Mouse (Mus musculus): ENCODE measurements around the gene Ccdc137. TPM values are rescaled to one million over a fixed set of nuclear protein-coding genes. Genes with fewer than 3 reads are reported as not detected.

Ccdc137 gene
- polyA plus RNA-seq, 1 experiment from 2014 or later: 20.2 TPM

DNA sequence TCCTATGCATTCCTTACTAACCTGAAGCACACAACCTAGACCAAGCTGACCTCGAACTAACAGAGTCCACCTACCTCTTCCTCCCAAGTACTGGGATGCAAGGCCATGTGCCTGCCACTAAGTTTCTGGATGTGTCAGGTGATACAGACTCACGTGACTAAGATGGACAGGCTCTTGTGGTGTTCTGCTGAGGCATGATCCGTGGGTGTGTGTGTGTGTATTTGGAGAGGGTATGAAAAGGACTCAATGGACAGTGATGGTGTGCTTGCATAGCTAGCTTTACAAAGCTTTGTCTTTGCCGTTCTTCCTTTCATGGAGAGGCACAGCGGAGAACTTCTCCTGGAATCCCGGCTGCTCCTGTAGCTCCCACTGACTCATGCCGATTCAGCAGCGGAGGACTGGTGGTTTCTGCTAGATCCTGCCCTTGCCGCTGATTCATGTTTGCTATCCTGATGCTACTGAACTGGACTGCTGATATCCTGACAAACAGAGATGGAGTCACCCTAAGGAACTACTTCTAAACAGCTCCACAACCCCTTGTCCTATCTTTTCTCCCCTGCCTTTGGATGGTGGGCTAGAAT is 50.5 kb downstream of the Ccdc137 start:
- Histone ChIP-seq H3K4me1 (ENCODE audit: control insufficient read depth in 2 of 2, insufficient read depth in 2 of 2, low read length in 2 of 2) (peaks cover 6 to 9% of the 10 kb centered on the region in 2 experiments; a peak in 3 of 4 replicates), H3K9ac (ENCODE audit: low read length) (no peak overlapping the region), H3K27ac (replicated peaks in 1 of 2; ENCODE audit: control insufficient read depth in 1 of 2, insufficient read depth in 1 of 2, low read depth in 2 of 2, low read length in 2 of 2) (no peak overlapping the region), H3K27me3 (ENCODE audit: control insufficient read depth, insufficient read depth, low read length) (no peaks in the 10 kb centered on the region), H3K4me3 (ENCODE audit: control insufficient read depth in 1 of 2, insufficient read depth in 1 of 2, low read depth in 1 of 2, low read length in 2 of 2) (no peak overlapping the region), H3K36me3 (ENCODE audit: control insufficient read depth, insufficient read depth, low read length) (no peaks in the 10 kb centered on the region), H3K4me2 (ENCODE audit: low read length) (no peak overlapping the region), H3K9me3 (ENCODE audit: control insufficient read depth, low read length) (no peaks in the 10 kb centered on the region)
- ATAC-seq (ENCODE audit: insufficient number of reproducible peaks, insufficient read depth, low FRiP score, low read depth): no peak
- WGBS: 77% methylated on average over 9 of the region's 9 CpGs

DNA sequence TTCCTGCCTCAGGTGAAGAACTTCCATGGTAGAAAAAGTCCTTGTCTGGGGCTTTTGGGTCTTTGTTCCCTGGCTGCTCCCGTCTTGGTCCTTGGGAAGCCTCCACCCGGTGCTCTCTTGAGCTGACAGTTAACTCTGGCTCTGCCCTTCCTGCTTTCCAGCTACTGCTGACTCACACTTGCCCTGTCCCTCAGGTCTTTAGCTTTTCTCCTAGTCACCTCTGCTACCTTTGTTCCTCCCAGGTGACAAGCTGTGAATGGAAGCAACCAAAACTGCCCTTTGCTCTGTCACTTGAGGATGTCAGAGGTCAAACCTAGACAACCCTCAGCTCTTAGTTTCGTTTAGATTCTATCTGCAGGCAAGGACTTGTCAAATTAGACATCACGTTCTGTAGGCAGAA is 52.0 kb downstream of the Ccdc137 start:
- peak overlapping the region; percentile 68; the same call in 1 of the 2 replicates for H3K4me2 ChIP-seq (ENCODE audit: low read length)
- no peak for ATAC-seq (ENCODE audit: insufficient number of reproducible peaks, insufficient read depth, low FRiP score, low read depth)
- peak overlapping the region in 1 of 2 experiments; percentile 21; a peak in 1 of 4 replicates for H3K27ac ChIP-seq (replicated peaks in 1 of 2; ENCODE audit: control insufficient read depth in 1 of 2, insufficient read depth in 1 of 2, low read depth in 2 of 2, low read length in 2 of 2)
- H3K27me3 ChIP-seq (ENCODE audit: control insufficient read depth, insufficient read depth, low read length): no peaks in the 10 kb centered on the region
- H3K4me1 ChIP-seq (ENCODE audit: control insufficient read depth in 2 of 2, insufficient read depth in 2 of 2, low read length in 2 of 2): peaks cover 6 to 9% of the 10 kb centered on the region in 2 experiments; a peak in 3 of 4 replicates
- no peak overlapping the region for H3K4me3 ChIP-seq (ENCODE audit: control insufficient read depth in 1 of 2, insufficient read depth in 1 of 2, low read depth in 1 of 2, low read length in 2 of 2)
- no peaks in the 10 kb centered on the region for H3K9me3 ChIP-seq (ENCODE audit: control insufficient read depth, low read length)
- 44% methylated on average over 4 of the region's 4 CpGs for WGBS
- H3K9ac ChIP-seq (ENCODE audit: low read length): no peak overlapping the region
- no peaks in the 10 kb centered on the region for H3K36me3 ChIP-seq (ENCODE audit: control insufficient read depth, insufficient read depth, low read length)

DNA sequence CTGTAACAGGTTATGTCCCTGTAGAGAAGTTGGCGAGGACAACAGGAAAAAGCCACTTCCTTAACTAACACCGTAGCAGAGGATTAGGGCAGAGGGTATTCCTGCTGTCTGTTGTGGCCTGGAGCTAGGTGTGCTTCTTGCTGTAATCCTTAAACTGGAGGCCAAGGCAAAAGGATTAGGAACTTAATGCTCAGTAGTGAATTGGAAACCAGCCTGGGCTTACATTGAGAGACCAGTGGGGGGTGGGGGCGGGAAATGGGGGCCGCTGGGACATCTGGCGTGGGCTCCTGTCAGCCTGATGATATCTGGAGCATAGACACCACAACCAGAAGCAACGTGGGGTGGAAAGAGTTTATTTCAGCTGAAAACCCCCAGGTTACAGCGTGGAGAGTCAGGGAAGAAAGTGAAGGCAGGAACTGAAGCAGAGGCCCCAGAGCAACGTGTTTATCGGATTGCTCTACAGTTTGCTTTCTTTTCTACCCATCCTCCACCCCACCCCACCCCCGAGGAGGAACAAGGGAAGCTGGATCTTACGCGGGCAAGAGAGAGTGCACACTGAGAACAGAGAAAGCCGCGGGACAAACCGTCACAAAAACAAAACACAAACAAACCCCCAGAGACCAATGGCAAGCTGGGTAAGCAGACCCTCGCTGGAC is 52.6 kb downstream of the Ccdc137 start:
- Histone ChIP-seq H3K9ac (ENCODE audit: low read length) (peak overlapping the region; percentile 71), H3K27ac (replicated peaks in 1 of 2; ENCODE audit: control insufficient read depth in 1 of 2, insufficient read depth in 1 of 2, low read depth in 2 of 2, low read length in 2 of 2) (peak overlapping the region; percentile 19 to 21; a peak in 3 of 4 replicates), H3K4me1 (ENCODE audit: control insufficient read depth in 2 of 2, insufficient read depth in 2 of 2, low read length in 2 of 2) (peaks cover 6 to 9% of the 10 kb centered on the region in 2 experiments; a peak in 3 of 4 replicates), H3K9me3 (ENCODE audit: control insufficient read depth, low read length) (no peaks in the 10 kb centered on the region), H3K4me3 (ENCODE audit: control insufficient read depth in 1 of 2, insufficient read depth in 1 of 2, low read depth in 1 of 2, low read length in 2 of 2) (peak overlapping the region; percentile 27 to 40; a peak in 3 of 4 replicates), H3K27me3 (ENCODE audit: control insufficient read depth, insufficient read depth, low read length) (no peaks in the 10 kb centered on the region), H3K36me3 (ENCODE audit: control insufficient read depth, insufficient read depth, low read length) (no peaks in the 10 kb centered on the region), H3K4me2 (ENCODE audit: low read length) (peak overlapping the region; percentile 68)
- 6% methylated on average over 16 of the region's 16 CpGs for WGBS
- ATAC-seq (ENCODE audit: insufficient number of reproducible peaks, insufficient read depth, low FRiP score, low read depth): no peak

GRCm38 (mm10) chr11:120512790-120513453 is 55.0 kb downstream of the Ccdc137 start:
- Histone ChIP-seq H3K27ac (replicated peaks in 1 of 2; ENCODE audit: control insufficient read depth in 1 of 2, insufficient read depth in 1 of 2, low read depth in 2 of 2, low read length in 2 of 2) (no peak overlapping the region), H3K9me3 (ENCODE audit: control insufficient read depth, low read length) (no peaks in the 10 kb centered on the region), H3K4me2 (ENCODE audit: low read length) (no peak overlapping the region), H3K4me1 (ENCODE audit: control insufficient read depth in 2 of 2, insufficient read depth in 2 of 2, low read length in 2 of 2) (peaks cover 6 to 9% of the 10 kb centered on the region in 2 experiments; a peak in 3 of 4 replicates), H3K9ac (ENCODE audit: low read length) (no peak overlapping the region), H3K27me3 (ENCODE audit: control insufficient read depth, insufficient read depth, low read length) (no peaks in the 10 kb centered on the region), H3K36me3 (ENCODE audit: control insufficient read depth, insufficient read depth, low read length) (no peaks in the 10 kb centered on the region), H3K4me3 (ENCODE audit: control insufficient read depth in 1 of 2, insufficient read depth in 1 of 2, low read depth in 1 of 2, low read length in 2 of 2) (no peak overlapping the region)
- 54% methylated on average over 6 of the region's 6 CpGs for WGBS
- ATAC-seq (ENCODE audit: insufficient number of reproducible peaks, insufficient read depth, low FRiP score, low read depth): no peak

Other genes with a start within 250 kb of the Ccdc137 start
- gene Bahcc1, start 225.2 kb upstream of the Ccdc137 start, polyA plus RNA-seq (2014; fragmentation: Nextera tagmentation; extraction: Ambion mirVana): 8.8 and 9.1 TPM in 2 replicates
- gene Actg1, start 109.6 kb upstream of the Ccdc137 start, polyA plus RNA-seq (2014; fragmentation: Nextera tagmentation; extraction: Ambion mirVana): 979 and 1,136 TPM in 2 replicates
- 0.62 and 1.1 TPM in 2 replicates for gene Fscn2, start 96.6 kb upstream of the Ccdc137 start, polyA plus RNA-seq (2014; fragmentation: Nextera tagmentation; extraction: Ambion mirVana)
- 30.6 and 32.8 TPM in 2 replicates for gene Faap100, start 79.4 kb upstream of the Ccdc137 start, polyA plus RNA-seq (2014; fragmentation: Nextera tagmentation; extraction: Ambion mirVana)
- gene Nploc4, start 20.4 kb upstream of the Ccdc137 start, polyA plus RNA-seq (2014; fragmentation: Nextera tagmentation; extraction: Ambion mirVana): 35.6 and 37.2 TPM in 2 replicates
- gene Tspan10, start 15.5 kb upstream of the Ccdc137 start, polyA plus RNA-seq (2014; fragmentation: Nextera tagmentation; extraction: Ambion mirVana): not detected in 2 replicates
- gene Pde6g, start 4.6 kb upstream of the Ccdc137 start, polyA plus RNA-seq (2014; fragmentation: Nextera tagmentation; extraction: Ambion mirVana): 0.23 TPM in 1 of 2 replicates, not detected in the other
- 24.9 and 26.0 TPM in 2 replicates for gene Oxld1, start within 50 bp of the Ccdc137 start, polyA plus RNA-seq (2014; fragmentation: Nextera tagmentation; extraction: Ambion mirVana)
- 40.0 and 44.4 TPM in 2 replicates for gene Arl16, start 9.5 kb downstream of the Ccdc137 start, polyA plus RNA-seq (2014; fragmentation: Nextera tagmentation; extraction: Ambion mirVana)
- gene Mrpl12, start 26.5 kb downstream of the Ccdc137 start, polyA plus RNA-seq (2014; fragmentation: Nextera tagmentation; extraction: Ambion mirVana): 225 and 239 TPM in 2 replicates
- 39.4 and 41.7 TPM in 2 replicates for gene Slc25a10, start 33.7 kb downstream of the Ccdc137 start, polyA plus RNA-seq (2014; fragmentation: Nextera tagmentation; extraction: Ambion mirVana)
- gene Gcgr, start 72.6 kb downstream of the Ccdc137 start, polyA plus RNA-seq (2014; fragmentation: Nextera tagmentation; extraction: Ambion mirVana): 2.3 and 2.5 TPM in 2 replicates
- gene Mcrip1, start 91.6 kb downstream of the Ccdc137 start, polyA plus RNA-seq (2014; fragmentation: Nextera tagmentation; extraction: Ambion mirVana): 153 and 158 TPM in 2 replicates
- not detected in 2 replicates for gene Ppp1r27, start 93.0 kb downstream of the Ccdc137 start, polyA plus RNA-seq (2014; fragmentation: Nextera tagmentation; extraction: Ambion mirVana)
- gene P4hb, start 115.1 kb downstream of the Ccdc137 start, polyA plus RNA-seq (2014; fragmentation: Nextera tagmentation; extraction: Ambion mirVana): 431 and 451 TPM in 2 replicates
- gene Arhgdia, start 123.5 kb downstream of the Ccdc137 start, polyA plus RNA-seq (2014; fragmentation: Nextera tagmentation; extraction: Ambion mirVana): 360 and 367 TPM in 2 replicates
- gene Alyref, start 140.2 kb downstream of the Ccdc137 start, polyA plus RNA-seq (2014; fragmentation: Nextera tagmentation; extraction: Ambion mirVana): 251 and 254 TPM in 2 replicates
- 223 and 251 TPM in 2 replicates for gene Anapc11, start 140.3 kb downstream of the Ccdc137 start, polyA plus RNA-seq (2014; fragmentation: Nextera tagmentation; extraction: Ambion mirVana)
- 17.5 and 18.9 TPM in 2 replicates for gene Npb, start 150.4 kb downstream of the Ccdc137 start, polyA plus RNA-seq (2014; fragmentation: Nextera tagmentation; extraction: Ambion mirVana)
- 72.0 and 73.2 TPM in 2 replicates for gene Pcyt2, start 159.8 kb downstream of the Ccdc137 start, polyA plus RNA-seq (2014; fragmentation: Nextera tagmentation; extraction: Ambion mirVana)
- gene Sirt7, start 167.1 kb downstream of the Ccdc137 start, polyA plus RNA-seq (2014; fragmentation: Nextera tagmentation; extraction: Ambion mirVana): 17.6 and 18.5 TPM in 2 replicates
- 16.6 and 18.1 TPM in 2 replicates for gene Mafg, start 175.5 kb downstream of the Ccdc137 start, polyA plus RNA-seq (2014; fragmentation: Nextera tagmentation; extraction: Ambion mirVana)
- gene Pycr1, start 185.7 kb downstream of the Ccdc137 start, polyA plus RNA-seq (2014; fragmentation: Nextera tagmentation; extraction: Ambion mirVana): 17.1 and 22.3 TPM in 2 replicates
- 19.4 and 19.5 TPM in 2 replicates for gene Myadml2, start 190.0 kb downstream of the Ccdc137 start, polyA plus RNA-seq (2014; fragmentation: Nextera tagmentation; extraction: Ambion mirVana)
- 1.1 and 1.6 TPM in 2 replicates for gene Notum, start 203.1 kb downstream of the Ccdc137 start, polyA plus RNA-seq (2014; fragmentation: Nextera tagmentation; extraction: Ambion mirVana)
- gene Aspscr1, start 214.9 kb downstream of the Ccdc137 start, polyA plus RNA-seq (2014; fragmentation: Nextera tagmentation; extraction: Ambion mirVana): 96.6 and 106 TPM in 2 replicates